Mouse (Mus musculus): ENCODE data around the gene Itpkb.

- TF ChIP-seq POLR2A (IDR thresholded peaks at IDR 0.05; ENCODE audit: extremely low read depth, insufficient read depth, low read length) (no peak), CTCF (IDR thresholded peaks at IDR 0.05; ENCODE audit: extremely low read depth, insufficient read depth, low read length) (no peak)
These were observed 1.3 kb downstream of the Itpkb start for GRCm38 (mm10) chr1:180331546-180332075.

Measured in cortical plate, adult 2 months (tissue).